Mouse (Mus musculus) liver, embryonic 14.5 days (tissue): ENCODE data around the gene Nepn.

ENCODE experiments used
- CTCF ChIP-seq: IDR thresholded peaks from 2 replicates; pipeline ENCODE4 v1.5.1; 2016; ENCODE audit warnings: antibody characterized with exemption, low read depth, control low read depth
- EP300 ChIP-seq: IDR thresholded peaks from 2 replicates; pipeline ENCODE4 v1.6.1; 2016; ENCODE audit warnings: antibody characterized with exemption, low read depth

- TF ChIP-seq CTCF (no peak), EP300 (no peak)
These were observed 14.9 kb upstream of the Nepn start for GRCm38 (mm10) chr10:52373834-52374233.
